Mouse (Mus musculus) heart, postnatal 0 days (tissue): ENCODE measurements around the gene Cpvl.

ENCODE experiments used
- CTCF ChIP-seq: IDR thresholded peaks from 2 replicates; pipeline ENCODE4 v1.5.1; 2016; ENCODE audit warnings: antibody characterized with exemption, control low read depth, low read depth
- EP300 ChIP-seq: IDR thresholded peaks from 2 replicates; pipeline ENCODE4 v1.6.1; 2016; ENCODE audit warnings: antibody characterized with exemption, low read depth

DNA sequence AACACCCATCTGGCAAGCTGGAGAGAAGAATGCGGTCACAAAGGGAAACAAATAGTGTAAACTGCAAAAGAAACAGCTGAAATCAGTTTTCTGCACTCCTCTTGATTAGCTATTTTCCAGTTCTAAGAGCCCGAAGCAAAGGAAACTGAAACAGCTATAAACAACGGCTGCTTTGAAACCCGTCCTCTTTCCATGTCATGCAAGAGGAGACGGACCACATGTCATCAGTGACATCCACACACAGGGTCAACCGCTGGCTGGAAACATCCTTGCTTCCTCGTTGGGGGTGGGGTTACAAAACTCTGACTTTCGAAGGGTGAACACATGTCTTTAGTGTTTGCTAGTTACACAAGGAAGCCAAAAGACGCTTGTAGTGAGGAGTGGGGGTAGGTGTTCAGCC lies 27.6 kb downstream of the Cpvl start:
- TF ChIP-seq EP300 (no peak), CTCF (no peak)
